Mouse (Mus musculus) spleen, postnatal 10 days (tissue): ENCODE data around the gene Casp3.
A peak's percentile ranks its signal among the peaks of the same experiment; 100 is the strongest.
"Not testable (repeated sequence)": the region's sequence is repeated elsewhere in the genome, so short reads cannot be mapped to it uniquely, and the experiment has no call there.

Experiments used
- DNase-seq, 2 experiments: peaks; one replicate each; pipeline ENCODE4 v3.0.0; 2021 to 2022; ENCODE audit warnings: low spot score in 2 of 2

Casp3 gene

GRCm38 (mm10) chr8:46616879-46617689 lies at the start of gene Casp3, which contains the start of gene Primpol:
Gene Casp3 (plus strand): TSS chr8:46617291.
Gene Primpol (minus strand): TSS chr8:46617212.
- DNase-seq: peak; percentile 99

- no peak for DNase-seq
These were observed 49.1 kb upstream of the Casp3 start for GRCm38 (mm10) chr8:46567946-46568345.

- no peak for DNase-seq
These were observed 48.1 kb upstream of the Casp3 start for GRCm38 (mm10) chr8:46568942-46569341.

GRCm38 (mm10) chr8:46569659-46570441 lies 47.2 kb upstream of the Casp3 start:
- DNase-seq: no peak

DNA sequence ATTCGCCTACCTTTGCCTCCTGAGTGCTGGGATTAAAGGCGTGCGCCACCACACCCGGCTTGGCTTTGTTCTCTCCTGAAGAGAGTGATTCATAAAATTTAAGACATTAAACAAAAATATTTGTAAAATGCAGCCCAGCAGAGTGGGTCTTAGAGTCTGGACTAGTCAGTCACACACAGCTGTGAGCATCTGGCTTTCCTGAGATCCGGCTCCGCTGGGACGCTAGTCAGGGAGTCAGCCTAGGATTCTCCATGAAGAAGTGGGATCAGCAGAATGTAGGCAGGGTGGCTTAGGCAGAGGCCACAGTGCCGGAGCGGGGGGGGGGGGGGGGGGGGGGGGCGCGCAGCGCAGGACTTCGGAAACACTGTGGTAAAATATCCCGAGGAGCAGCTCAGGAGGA lies 46.4 kb upstream of the Casp3 start:
- no peak for DNase-seq

- no peak for DNase-seq
These were observed 43.6 kb upstream of the Casp3 start for GRCm38 (mm10) chr8:46573446-46573845.

DNA sequence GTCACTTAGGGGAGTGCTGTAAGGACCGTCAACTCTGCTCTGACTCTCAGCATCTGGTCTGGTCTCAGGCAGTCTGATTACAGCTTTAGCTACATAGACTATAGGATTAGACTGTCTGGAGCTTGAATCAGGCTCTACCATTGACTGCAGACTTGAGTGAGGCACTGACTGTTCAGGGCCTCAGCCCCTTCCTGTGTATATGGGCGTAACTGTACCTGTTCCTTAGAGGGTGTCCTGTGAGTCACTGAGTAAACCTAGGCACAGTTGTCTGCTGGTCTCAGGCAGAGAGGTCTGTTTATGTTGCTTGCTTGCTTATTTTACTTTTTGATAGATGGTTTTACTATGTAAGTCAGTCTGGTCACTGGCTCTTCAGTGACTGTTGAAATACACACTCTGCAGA lies 43.1 kb upstream of the Casp3 start:
- DNase-seq: no peak

- DNase-seq: no peak
These were observed 38.3 kb upstream of the Casp3 start for GRCm38 (mm10) chr8:46578794-46579193.

GRCm38 (mm10) chr8:46584328-46584727 lies 32.8 kb upstream of the Casp3 start:
- DNase-seq: not testable (repeated sequence)

- no peak for DNase-seq
These were observed 31.5 kb upstream of the Casp3 start for GRCm38 (mm10) chr8:46585576-46585975.

DNA sequence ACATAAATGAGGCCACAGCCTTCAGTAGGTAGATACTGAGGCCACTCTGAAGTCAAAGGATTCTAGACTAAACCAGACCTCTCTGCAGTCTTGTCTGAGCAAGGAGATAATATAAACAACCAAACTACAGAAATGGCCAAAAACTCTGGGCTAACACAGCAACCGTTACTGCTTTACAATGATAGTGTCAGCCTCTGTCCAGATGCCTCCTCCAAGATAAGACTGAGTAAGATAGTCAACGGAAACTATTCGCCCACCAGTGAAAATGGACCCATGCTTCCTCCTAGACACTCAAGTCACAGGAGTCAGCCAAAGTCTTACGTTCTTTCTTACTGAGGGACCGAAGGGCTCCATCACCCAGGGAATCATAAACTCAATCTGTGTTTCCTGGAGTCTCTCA lies 29.2 kb upstream of the Casp3 start:
- DNase-seq: no peak

DNA sequence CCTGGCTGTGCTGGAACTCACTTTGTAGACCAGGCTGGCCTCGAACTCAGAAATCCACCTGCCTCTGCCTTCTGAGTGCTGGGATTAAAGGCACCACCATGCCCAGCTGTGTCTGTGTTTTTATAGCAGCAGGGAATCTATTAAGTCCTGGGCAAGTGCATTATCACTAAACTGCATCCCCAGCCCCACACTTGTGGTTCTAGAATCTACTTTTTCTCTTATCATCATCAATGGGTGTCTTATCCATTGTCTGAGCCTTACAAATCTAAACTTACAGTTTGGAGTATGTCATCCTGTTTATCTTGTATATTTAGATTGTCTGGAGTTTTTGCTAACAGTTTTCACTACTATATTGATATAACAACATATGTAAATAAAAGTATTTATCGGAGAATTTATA lies 28.4 kb upstream of the Casp3 start:
- no peak for DNase-seq

DNA sequence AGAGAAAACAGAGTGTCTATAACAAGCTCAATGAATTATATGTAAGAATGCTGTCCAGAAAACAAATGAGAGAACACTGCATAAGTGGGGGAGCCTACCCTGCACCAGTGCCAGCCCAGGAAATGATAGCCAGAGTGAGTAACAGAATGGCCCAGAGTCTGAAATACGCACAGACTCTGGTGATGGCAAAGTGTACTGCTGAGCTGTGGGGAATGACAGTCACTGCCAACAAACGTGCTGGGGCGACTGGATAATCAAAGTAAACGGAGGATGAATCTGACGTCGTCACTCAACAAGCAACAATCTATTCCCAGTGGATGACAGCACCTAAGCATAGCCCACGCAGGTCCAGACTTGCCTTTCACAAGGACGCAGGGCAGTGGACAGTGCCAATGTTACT lies 24.0 kb upstream of the Casp3 start:
- DNase-seq: no peak

GRCm38 (mm10) chr8:46593772-46594171 lies 23.3 kb upstream of the Casp3 start:
- DNase-seq: no peak

DNA sequence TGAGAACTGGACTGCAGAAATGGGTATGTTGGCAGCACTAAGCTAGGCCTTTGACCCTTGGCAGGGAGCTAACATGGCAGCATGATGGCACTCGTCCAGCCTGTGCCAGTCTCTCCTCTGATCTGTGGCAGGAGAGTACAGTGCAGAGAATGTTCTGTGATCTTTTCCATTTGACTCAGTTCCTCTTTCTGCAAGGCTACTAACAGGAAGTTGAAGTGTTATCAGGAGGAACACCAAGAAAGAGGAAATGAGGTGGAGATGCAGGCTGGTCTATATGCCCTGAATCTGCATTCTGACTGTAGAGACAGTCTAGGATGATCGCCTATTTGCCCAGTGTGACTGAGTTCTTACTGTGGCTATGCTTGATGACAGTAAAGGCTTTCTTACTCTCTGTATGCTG lies 21.5 kb upstream of the Casp3 start:
- DNase-seq: peak in 1 of 2 experiments; percentile 36

DNA sequence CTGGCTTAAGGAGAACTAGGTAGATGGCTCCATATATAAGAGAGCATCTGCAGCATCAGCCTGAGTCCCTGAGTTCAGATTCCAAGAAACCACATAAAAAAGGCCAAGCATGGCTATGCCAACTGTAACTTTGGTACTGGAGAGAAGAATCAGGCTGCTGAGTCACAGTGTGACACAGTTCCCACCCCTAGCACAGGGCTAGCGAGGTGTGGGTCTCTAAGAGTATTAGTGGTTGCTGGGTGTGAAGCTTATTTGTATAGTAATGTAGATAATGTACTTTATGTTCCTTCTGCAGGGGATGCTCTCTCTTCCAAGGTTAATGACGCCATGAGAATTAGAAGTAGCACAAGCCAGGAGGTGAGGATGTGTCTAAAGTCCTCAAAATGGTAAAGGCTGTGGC lies 20.6 kb upstream of the Casp3 start:
- no peak for DNase-seq

- no peak for DNase-seq
These were observed 19.7 kb upstream of the Casp3 start for GRCm38 (mm10) chr8:46597411-46597810.

DNA sequence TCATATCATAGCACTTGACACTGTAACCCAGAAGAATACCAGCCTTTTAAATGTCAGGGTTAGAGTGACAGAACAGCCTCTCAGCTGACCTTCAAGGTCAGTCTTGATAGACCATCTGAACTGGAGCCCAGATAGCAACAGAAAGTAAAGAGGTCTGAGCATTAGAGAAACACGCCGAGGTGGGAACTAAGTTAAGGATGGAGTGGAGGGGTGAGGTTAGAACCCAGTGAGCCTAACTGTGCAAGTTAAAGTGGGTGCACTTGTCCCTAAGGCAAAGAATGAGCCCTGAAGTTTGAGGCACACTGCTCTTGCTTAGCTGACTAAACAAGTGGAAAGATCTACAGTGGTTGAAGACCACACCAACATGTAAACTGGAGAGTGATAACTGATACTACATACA lies 19.0 kb upstream of the Casp3 start:
- no peak for DNase-seq

GRCm38 (mm10) chr8:46598753-46599152 lies 18.3 kb upstream of the Casp3 start:
- no peak for DNase-seq

GRCm38 (mm10) chr8:46599314-46599904 lies 17.7 kb upstream of the Casp3 start:
- no peak for DNase-seq

DNA sequence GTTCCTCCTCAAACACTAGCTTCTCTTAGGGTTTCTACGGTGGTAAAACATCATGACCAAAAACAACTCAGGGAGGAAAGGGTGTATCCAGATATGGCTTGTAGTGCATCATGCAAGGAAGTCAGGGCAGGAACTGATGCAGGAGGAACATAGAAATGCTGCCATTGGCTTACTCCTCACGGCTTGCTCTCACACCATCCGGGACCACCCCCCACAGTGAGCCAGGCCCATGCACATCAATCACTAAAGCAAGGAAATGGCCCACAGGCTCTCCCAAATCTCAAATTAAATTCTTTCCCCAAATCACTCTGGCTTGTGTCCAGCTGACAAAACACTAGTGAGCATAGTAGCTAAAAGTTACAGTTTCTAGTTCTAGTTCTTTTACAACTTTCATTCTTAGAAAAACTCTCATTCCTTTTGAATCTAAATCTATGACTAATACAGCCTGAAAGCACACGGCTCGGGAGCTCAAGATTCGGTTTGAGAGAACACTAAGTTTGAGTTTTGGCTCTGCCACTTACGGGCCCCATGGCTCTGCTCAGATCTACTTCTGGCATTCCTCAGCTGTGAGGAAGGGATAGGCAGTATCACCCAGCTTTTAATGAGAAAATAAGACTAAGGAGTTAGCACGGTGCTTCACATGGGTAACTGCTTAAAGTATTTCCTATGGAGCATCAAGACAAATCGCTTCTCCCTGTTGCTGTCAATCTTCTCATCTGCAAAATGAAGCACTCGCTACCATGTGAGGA lies 16.0 kb upstream of the Casp3 start:
- DNase-seq: no peak

- DNase-seq: no peak
These were observed 13.5 kb upstream of the Casp3 start for GRCm38 (mm10) chr8:46603587-46603986.
